Mouse (Mus musculus) lung, adult 18-20 months (tissue): ENCODE measurements at regions not wholly inside any gene's neighbourhood (a gene's known extent, or its start where the extent isn't known, plus 50 kb on each side); places are given as distances from the start of the nearest gene placed in this dataset.

Experiments used
- DNase-seq, 2 experiments: peaks; one replicate each; pipeline ENCODE4 v3.0.0; 2022; ENCODE audit warnings: mixed read lengths in 2 of 2

- no peak for DNase-seq
These were observed 270.3 kb upstream of the Npvf start for GRCm38 (mm10) chr6:50924571-50924970.

- no peak for DNase-seq
These were observed 270.8 kb upstream of the Npvf start for GRCm38 (mm10) chr6:50924998-50925397.

GRCm38 (mm10) chr6:50926313-50926712, 272.1 kb upstream of the Npvf start:
- no peak for DNase-seq

GRCm38 (mm10) chr6:50929503-50929902, 275.3 kb upstream of the Npvf start:
- DNase-seq: no peak

- DNase-seq: no peak
These were observed 279.3 kb upstream of the Npvf start for GRCm38 (mm10) chr6:50933510-50933909.

GRCm38 (mm10) chr6:50934245-50934644, 280.0 kb upstream of the Npvf start:
- no peak for DNase-seq

GRCm38 (mm10) chr6:50936306-50936705, 282.1 kb upstream of the Npvf start:
- no peak for DNase-seq

GRCm38 (mm10) chr6:50937094-50937493, 282.9 kb upstream of the Npvf start:
- DNase-seq: peak; percentile 41 to 56

- no peak for DNase-seq
These were observed 284.6 kb upstream of the Npvf start for GRCm38 (mm10) chr6:50938879-50939278.

- DNase-seq: no peak
These were observed 285.2 kb upstream of the Npvf start for GRCm38 (mm10) chr6:50939440-50939839.

GRCm38 (mm10) chr6:50940118-50940517, 285.9 kb upstream of the Npvf start:
- no peak for DNase-seq

GRCm38 (mm10) chr6:50940641-50941398, 286.6 kb upstream of the Npvf start:
- no peak for DNase-seq

GRCm38 (mm10) chr6:50942696-50943095, 288.5 kb upstream of the Npvf start:
- DNase-seq: no peak

GRCm38 (mm10) chr6:50948061-50948460, 293.8 kb upstream of the Npvf start:
- no peak for DNase-seq

GRCm38 (mm10) chr6:50949361-50949760, 295.1 kb upstream of the Npvf start:
- DNase-seq: no peak

- no peak for DNase-seq
These were observed 295.8 kb upstream of the Npvf start for GRCm38 (mm10) chr6:50949883-50950583.

- no peak for DNase-seq
These were observed 303.2 kb upstream of the Npvf start for GRCm38 (mm10) chr6:50957328-50957900.

GRCm38 (mm10) chr6:50960341-50960740, 306.1 kb upstream of the Npvf start:
- DNase-seq: no peak

GRCm38 (mm10) chr6:50961592-50961991, 307.4 kb upstream of the Npvf start:
- no peak for DNase-seq

- no peak for DNase-seq
These were observed 314.3 kb upstream of the Npvf start for GRCm38 (mm10) chr6:50968546-50968945.

- no peak for DNase-seq
These were observed 315.1 kb upstream of the Npvf start for GRCm38 (mm10) chr6:50969341-50969740.

- DNase-seq: no peak
These were observed 315.8 kb upstream of the Npvf start for GRCm38 (mm10) chr6:50969997-50970396.

GRCm38 (mm10) chr6:50970770-50971169, 316.5 kb upstream of the Npvf start:
- no peak for DNase-seq

GRCm38 (mm10) chr6:50972268-50972667, 318.0 kb upstream of the Npvf start:
- DNase-seq: no peak
